Mouse (Mus musculus) hindbrain, embryonic 11.5 days (tissue): ENCODE results near the gene Ciz1. TPM values are rescaled to one million over a fixed set of nuclear protein-coding genes. Genes with fewer than 3 reads are reported as not detected.

Experiments
- ATAC-seq: fragments of 200-750 bp; cut with Nextera tagmentation; 2 replicates; pipeline ENCODE4 v1.8.0; 2017; ENCODE audit warnings: mild to moderate bottlenecking, moderate TSS enrichment, moderate library complexity; ENCODE audit not compliant: low FRiP score
- DNase-seq: peaks from one replicate; pipeline ENCODE4 v3.0.0-alpha.2; 2015; ENCODE audit warnings: low spot score
- H3K27ac ChIP-seq: fragments of 300-500 bp; sonication (generic); 2 replicates; pipeline ENCODE4 v1.5.1; 2014; ENCODE audit warnings: mild to moderate bottlenecking, low read depth, low read length
- H3K27me3 ChIP-seq: fragments of 300-500 bp; sonication (generic); 2 replicates; pipeline ENCODE4 v1.6.1; 2014; ENCODE audit warnings: mild to moderate bottlenecking, low read length, moderate library complexity, mixed read lengths; ENCODE audit not compliant: control insufficient read depth, insufficient read depth
- H3K36me3 ChIP-seq: fragments of 300-500 bp; sonication (generic); 2 replicates; pipeline ENCODE4 v1.6.1; 2014; ENCODE audit warnings: mild to moderate bottlenecking, low read length, moderate library complexity, mixed read lengths; ENCODE audit not compliant: control insufficient read depth, insufficient read depth
- H3K4me1 ChIP-seq: fragments of 300-500 bp; sonication (generic); replicated peaks from 2 replicates; pipeline ENCODE4 v1.6.1; 2014; ENCODE audit warnings: low read length, mixed read lengths; ENCODE audit not compliant: control insufficient read depth, insufficient read depth
- H3K4me2 ChIP-seq: fragments of 300-500 bp; sonication (generic); replicated peaks from 2 replicates; pipeline ENCODE4 v1.6.1; 2014; ENCODE audit warnings: mild to moderate bottlenecking, low read depth, low read length
- H3K4me3 ChIP-seq: fragments of 300-500 bp; sonication (generic); 2 replicates; pipeline ENCODE4 v1.5.1; 2014; ENCODE audit warnings: low read depth, low read length
- H3K9ac ChIP-seq: fragments of 300-500 bp; sonication (generic); 2 replicates; pipeline ENCODE4 v1.6.1; 2014; ENCODE audit warnings: low read depth, low read length
- H3K9me3 ChIP-seq: fragments of 300-500 bp; sonication (generic); 2 replicates; pipeline ENCODE4 v1.6.1; 2016; ENCODE audit warnings: low read length; ENCODE audit not compliant: control insufficient read depth
- WGBS: fragments of 180-500 bp; shearing (Covaris S2); extraction: QIAGEN DNeasy Blood & Tissue Kit; methylation state at CpG from one replicate; pipeline ENCODE4 v1.1.7; 2014; 5-methylcytosine and 5-hydroxymethylcytosine counted together
- polyA plus RNA-seq: library from polyadenylated mRNA; unstranded; fragments of >200 nt; fragmentation: Nextera tagmentation; extraction: Ambion mirVana; gene quantifications from 2 replicates; pipeline ENCODE4 v1.2.1, GENCODE M21; 2014

The Ciz1 gene
- polyA plus RNA-seq, 1 experiment from 2014 or later: 49.0 TPM

DNA sequence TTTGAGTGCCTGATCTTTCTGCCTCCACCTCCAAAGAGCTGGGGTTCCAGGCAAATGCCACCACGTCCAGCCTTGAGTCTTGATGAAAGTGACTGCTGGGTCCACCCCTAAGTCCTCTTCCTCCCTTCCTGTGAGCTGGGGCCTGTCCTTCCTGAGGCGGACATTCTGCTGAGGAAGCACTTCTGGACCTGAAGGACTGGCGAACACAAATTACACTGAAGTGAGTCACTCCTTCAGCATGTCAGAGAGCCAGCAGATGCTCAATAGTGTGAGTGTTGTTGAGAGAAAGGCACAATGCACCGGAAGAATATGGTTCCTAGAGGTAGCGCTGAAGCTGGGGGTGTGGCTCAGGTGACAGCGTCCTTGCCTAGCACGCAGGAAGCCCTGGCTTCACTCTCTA, 26.8 kb upstream of the Ciz1 start:
- Histone ChIP-seq H3K4me3 (no peak overlapping the region), H3K9ac (no peak overlapping the region), H3K4me1 (no peaks in the 10 kb centered on the region; the same call in 1 of the 2 replicates), H3K4me2 (no peak overlapping the region), H3K9me3 (no peaks in the 10 kb centered on the region), H3K27me3 (no peaks in the 10 kb centered on the region), H3K27ac (no peak overlapping the region), H3K36me3 (no peaks in the 10 kb centered on the region)
- ATAC-seq: no peak
- DNase-seq: no peak
- 63% methylated on average over 7 of the region's 7 CpGs for WGBS

DNA sequence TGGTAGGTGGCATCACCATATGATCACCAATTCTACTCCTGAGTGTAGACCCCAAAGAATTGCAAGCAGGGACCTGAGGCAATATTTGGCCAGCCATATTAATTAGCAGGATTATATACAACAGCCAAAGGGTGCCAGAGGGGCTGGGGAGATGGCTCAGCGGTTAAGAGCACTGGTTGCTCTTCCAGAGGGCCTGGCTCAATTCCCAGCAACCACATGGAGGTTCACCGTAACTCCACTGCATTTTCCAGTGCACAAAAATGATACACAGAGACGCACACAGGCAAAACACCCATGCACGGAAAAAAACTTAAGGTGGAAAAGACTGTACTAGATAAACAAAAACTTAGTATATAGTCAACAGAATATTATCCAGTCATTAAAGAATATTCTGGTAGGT, 24.9 kb upstream of the Ciz1 start:
- no peak for DNase-seq
- no peaks in the 10 kb centered on the region for H3K9me3 ChIP-seq
- no peak overlapping the region for H3K9ac ChIP-seq
- no peak overlapping the region for H3K27ac ChIP-seq
- no peak overlapping the region for H3K4me3 ChIP-seq
- no peak for ATAC-seq
- no peaks in the 10 kb centered on the region; the same call in 1 of the 2 replicates for H3K4me1 ChIP-seq
- 88% methylated on average over 4 of the region's 4 CpGs for WGBS
- no peaks in the 10 kb centered on the region; the same call in 1 of the 2 replicates for H3K27me3 ChIP-seq
- H3K4me2 ChIP-seq: no peak overlapping the region
- no peaks in the 10 kb centered on the region for H3K36me3 ChIP-seq

GRCm38 (mm10) chr2:32328911-32329460, 23.1 kb upstream of the Ciz1 start:
- H3K27me3 ChIP-seq: peaks cover 2% of the 10 kb centered on the region; the same call in 1 of the 2 replicates
- H3K36me3 ChIP-seq: no peaks in the 10 kb centered on the region
- ATAC-seq (no peak), DNase-seq (no peak)
- 14% methylated on average over 13 of the region's 13 CpGs for WGBS
- H3K27ac ChIP-seq: no peak overlapping the region
- no peak overlapping the region for H3K9ac ChIP-seq
- H3K4me3 ChIP-seq: no peak overlapping the region
- no peak overlapping the region for H3K4me2 ChIP-seq
- H3K9me3 ChIP-seq: no peaks in the 10 kb centered on the region
- H3K4me1 ChIP-seq: no peaks in the 10 kb centered on the region; the same call in 1 of the 2 replicates

GRCm38 (mm10) chr2:32329531-32329930, 22.6 kb upstream of the Ciz1 start:
- H3K36me3 ChIP-seq: no peaks in the 10 kb centered on the region
- H3K4me2 ChIP-seq: no peak overlapping the region
- H3K27ac ChIP-seq: no peak overlapping the region
- H3K9ac ChIP-seq: no peak overlapping the region
- H3K4me1 ChIP-seq: no peaks in the 10 kb centered on the region; the same call in 1 of the 2 replicates
- H3K9me3 ChIP-seq: no peaks in the 10 kb centered on the region
- 32% methylated on average over 6 of the region's 6 CpGs for WGBS
- no peak overlapping the region for H3K4me3 ChIP-seq
- DNase-seq (no peak), ATAC-seq (no peak)
- peaks cover 2% of the 10 kb centered on the region; the same call in 1 of the 2 replicates for H3K27me3 ChIP-seq

GRCm38 (mm10) chr2:32332159-32332558, 20.0 kb upstream of the Ciz1 start:
- 82% methylated on average over 5 of the region's 5 CpGs for WGBS
- no peak for ATAC-seq

GRCm38 (mm10) chr2:32335888-32336287, 16.2 kb upstream of the Ciz1 start:
- DNase-seq: no peak
- H3K9ac ChIP-seq: no peak overlapping the region
- no peak overlapping the region for H3K4me2 ChIP-seq
- no peaks in the 10 kb centered on the region for H3K36me3 ChIP-seq
- H3K27ac ChIP-seq: no peak overlapping the region
- peaks cover 2% of the 10 kb centered on the region; the same call in 1 of the 2 replicates for H3K27me3 ChIP-seq
- no peak overlapping the region for H3K4me3 ChIP-seq
- WGBS: 42% methylated on average over 15 of the region's 15 CpGs
- no peak for ATAC-seq
- no peaks in the 10 kb centered on the region for H3K9me3 ChIP-seq
- no peaks in the 10 kb centered on the region for H3K4me1 ChIP-seq

More at GRCm38 (mm10) chr2:32332159-32332558, 20.0 kb upstream of the Ciz1 start:
- Histone ChIP-seq H3K9me3 (no peaks in the 10 kb centered on the region), H3K9ac (no peak overlapping the region), H3K4me1 (no peaks in the 10 kb centered on the region; the same call in 1 of the 2 replicates), H3K36me3 (no peaks in the 10 kb centered on the region), H3K27me3 (peaks cover 2% of the 10 kb centered on the region; the same call in 1 of the 2 replicates), H3K4me3 (no peak overlapping the region), H3K27ac (no peak overlapping the region), H3K4me2 (no peak overlapping the region)
- no peak for DNase-seq

DNA sequence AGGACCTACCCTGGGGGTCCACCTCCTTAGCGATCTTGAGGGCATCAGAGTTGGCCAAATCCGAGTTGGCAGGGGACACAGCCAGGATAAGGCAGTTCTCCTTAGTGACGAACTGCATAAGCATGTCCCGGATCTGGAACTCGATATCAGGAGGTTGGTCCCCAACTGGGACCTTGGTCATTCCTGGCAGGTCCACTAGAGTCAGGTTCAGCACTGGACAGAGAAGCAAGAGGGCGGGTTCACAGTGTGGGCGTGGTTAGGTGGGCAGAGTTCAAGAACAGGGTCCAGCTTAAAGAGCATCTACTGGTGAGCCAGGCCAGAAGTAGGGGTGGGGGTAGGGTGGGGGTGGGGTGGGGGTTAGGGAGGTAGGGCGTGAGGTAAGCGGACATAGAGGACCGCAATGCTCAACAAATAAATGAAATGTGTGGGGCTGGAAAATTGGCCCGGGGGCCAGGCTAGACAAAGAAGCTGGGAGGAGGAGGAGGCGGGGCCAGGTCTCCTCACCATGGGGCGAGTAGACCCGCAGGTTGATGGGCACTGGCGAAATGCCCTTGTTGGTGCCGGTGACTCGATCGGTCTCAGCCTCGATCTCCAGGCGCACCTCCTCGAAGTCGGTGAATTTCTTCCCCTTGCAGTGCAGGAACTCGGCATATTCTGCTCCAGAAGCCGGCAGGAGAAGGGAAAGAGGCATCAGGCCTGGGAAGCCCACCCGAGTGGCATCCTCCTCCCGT, 12.1 kb upstream of the Ciz1 start:
- ATAC-seq (no peak), DNase-seq (no peak)
- H3K4me1 ChIP-seq: 0 out of 2 replicates have a peak, but pooled peaks cover 4% of the 10 kb centered on the region
- no peak overlapping the region for H3K9ac ChIP-seq
- H3K9me3 ChIP-seq: no peaks in the 10 kb centered on the region
- H3K27me3 ChIP-seq: no peaks in the 10 kb centered on the region; the same call in 1 of the 2 replicates
- no peak overlapping the region for H3K4me3 ChIP-seq
- no peaks in the 10 kb centered on the region for H3K36me3 ChIP-seq
- no peak overlapping the region for H3K27ac ChIP-seq
- WGBS: 41% methylated on average over 26 of the region's 26 CpGs
- no peak overlapping the region for H3K4me2 ChIP-seq

GRCm38 (mm10) chr2:32340836-32341633, 11.1 kb upstream of the Ciz1 start:
- H3K27me3 ChIP-seq: no peaks in the 10 kb centered on the region; the same call in 1 of the 2 replicates
- H3K4me1 ChIP-seq: 0 out of 2 replicates have a peak, but pooled peaks cover 4% of the 10 kb centered on the region
- H3K4me2 ChIP-seq: no peak overlapping the region
- H3K27ac ChIP-seq: no peak overlapping the region
- DNase-seq: no peak
- no peak overlapping the region for H3K4me3 ChIP-seq
- H3K36me3 ChIP-seq: no peaks in the 10 kb centered on the region
- 87% methylated on average over 13 of the region's 13 CpGs for WGBS
- H3K9me3 ChIP-seq: no peaks in the 10 kb centered on the region
- ATAC-seq: no peak
- no peak overlapping the region for H3K9ac ChIP-seq
